Mouse (Mus musculus) inflammation-experienced regulatory T-cells, adult 6 months (primary cell): ENCODE data around the gene Akt2. TPM values are rescaled to one million over a fixed set of nuclear protein-coding genes. Genes with fewer than 3 reads are reported as not detected.
A peak's percentile ranks its signal among the peaks of the same experiment; 100 is the strongest.

Experiments
- ATAC-seq: one replicate; pipeline ENCODE4 v1.8.0; 2017
- polyA plus RNA-seq, 3 experiments: library from polyadenylated mRNA; unstranded; fragments of 100-300 nt; shearing (Covaris generic); gene quantifications; one replicate each; pipeline ENCODE4 v1.2.1; 2017

Gene Akt2
- polyA plus RNA-seq, 3 experiments from 2014 or later: 41.6 to 51.3 (median 43.1) TPM

GRCm38 (mm10) chr7:27590088-27590487 lies 1.3 kb upstream of the Akt2 start:
- no peak for ATAC-seq

GRCm38 (mm10) chr7:27590566-27591213 lies 662 bp upstream of the Akt2 start:
- peak; percentile 15 for ATAC-seq

GRCm38 (mm10) chr7:27592217-27592929 lies 1.0 kb downstream of the Akt2 start:
- peak; percentile 41 for ATAC-seq

GRCm38 (mm10) chr7:27592934-27593645 lies 1.7 kb downstream of the Akt2 start:
- no peak for ATAC-seq

- ATAC-seq: no peak
Observed at GRCm38 (mm10) chr7:27596586-27597503, 5.5 kb downstream of the Akt2 start.

- ATAC-seq: no peak
Observed at GRCm38 (mm10) chr7:27598053-27598452, 6.7 kb downstream of the Akt2 start.

GRCm38 (mm10) chr7:27601628-27602027 lies 10.3 kb downstream of the Akt2 start:
- ATAC-seq: no peak

- ATAC-seq: no peak
Observed at GRCm38 (mm10) chr7:27602161-27602560, 10.8 kb downstream of the Akt2 start.

GRCm38 (mm10) chr7:27602835-27603234 lies 11.5 kb downstream of the Akt2 start:
- ATAC-seq: no peak

GRCm38 (mm10) chr7:27604661-27605348 lies 13.5 kb downstream of the Akt2 start:
- ATAC-seq: no peak

GRCm38 (mm10) chr7:27605499-27606285 lies 14.3 kb downstream of the Akt2 start:
- no peak for ATAC-seq

GRCm38 (mm10) chr7:27606481-27607254 lies 15.3 kb downstream of the Akt2 start:
- no peak for ATAC-seq

- no peak for ATAC-seq
Observed at GRCm38 (mm10) chr7:27607580-27607979, 16.2 kb downstream of the Akt2 start.

- ATAC-seq: no peak
Observed at GRCm38 (mm10) chr7:27608130-27608529, 16.8 kb downstream of the Akt2 start.

GRCm38 (mm10) chr7:27609285-27609684 lies 17.9 kb downstream of the Akt2 start:
- no peak for ATAC-seq

- ATAC-seq: no peak
Observed at GRCm38 (mm10) chr7:27609688-27610087, 18.3 kb downstream of the Akt2 start.

GRCm38 (mm10) chr7:27610370-27610769 lies 19.0 kb downstream of the Akt2 start:
- ATAC-seq: no peak

GRCm38 (mm10) chr7:27610871-27611270 lies 19.5 kb downstream of the Akt2 start:
- no peak for ATAC-seq

- ATAC-seq: no peak
Observed at GRCm38 (mm10) chr7:27612940-27613339, 21.6 kb downstream of the Akt2 start.
